Mouse (Mus musculus): ENCODE data around the gene Jph2.

The Jph2 gene

DNA sequence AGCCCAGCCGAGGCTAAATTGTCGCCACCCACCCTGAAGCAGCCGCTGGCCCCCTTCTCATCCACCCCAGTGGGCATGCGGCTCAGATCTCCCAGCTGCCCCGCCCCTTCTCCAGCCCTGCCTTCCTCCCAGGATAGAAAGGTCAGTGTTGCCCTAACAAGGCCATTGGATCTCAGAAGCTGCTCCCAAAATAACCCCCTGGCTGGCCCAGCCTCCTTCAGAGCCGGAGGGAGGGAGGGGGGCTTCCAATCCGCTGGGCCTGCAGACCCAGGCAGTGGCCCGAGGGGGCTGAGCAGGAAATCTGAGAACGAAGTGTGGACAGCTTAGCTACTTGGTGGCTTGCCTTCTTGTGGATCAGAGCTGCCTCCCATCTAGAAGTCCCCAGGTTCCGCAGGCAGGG, at the start of gene Jph2:
TSS of gene Jph2 (minus strand) at position 89 of the 400 bp plus-strand sequence.
- in situ Hi-C loops (cut with MboI): no loop called here

- in situ Hi-C loops (cut with MboI): no loop called here
Measured at GRCm38 (mm10) chr2:163447375-163447774, 49.6 kb upstream of the Jph2 start.

DNA sequence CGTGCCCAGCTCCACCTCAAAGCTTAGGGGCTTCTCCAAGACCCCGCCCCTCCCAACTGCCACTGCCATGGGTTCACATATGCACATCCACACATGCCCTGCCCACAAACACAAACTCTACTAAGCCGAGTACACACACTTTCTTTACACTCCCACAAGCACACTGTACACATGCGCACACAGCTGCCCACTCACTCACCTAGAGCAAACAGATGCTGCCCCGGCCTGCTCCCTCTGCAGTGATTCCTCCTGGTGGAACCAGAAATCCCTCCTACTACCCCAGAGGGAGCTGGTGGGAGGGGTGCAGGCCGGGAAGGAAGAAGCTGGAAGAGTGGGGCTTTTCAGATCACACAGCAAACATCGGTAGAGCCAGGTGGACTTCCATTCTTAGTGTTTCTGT, 46.2 kb upstream of the Jph2 start:
- in situ Hi-C loops (cut with MboI): no loop called here

DNA sequence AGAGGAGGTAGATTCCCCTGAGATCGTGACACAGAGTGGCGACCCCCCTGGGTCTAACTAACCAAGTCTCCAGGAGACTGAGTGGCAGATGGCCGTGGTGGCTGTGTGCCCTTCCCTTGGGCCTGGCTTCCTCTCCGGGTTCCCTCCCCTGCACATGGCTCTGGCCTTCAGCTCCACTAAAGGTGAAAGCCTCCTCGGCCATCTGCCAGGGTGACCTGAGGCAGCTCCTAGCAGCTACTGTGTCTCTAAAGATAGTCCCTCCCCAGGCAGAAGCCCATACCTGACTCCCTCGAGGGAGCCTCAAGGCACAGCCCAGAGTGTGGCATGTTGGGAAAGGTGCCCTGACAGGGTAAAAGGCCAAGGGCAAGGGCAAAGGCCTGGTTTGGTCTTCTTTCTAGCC, 45.8 kb upstream of the Jph2 start:
- in situ Hi-C loops (cut with MboI): no loop called here

DNA sequence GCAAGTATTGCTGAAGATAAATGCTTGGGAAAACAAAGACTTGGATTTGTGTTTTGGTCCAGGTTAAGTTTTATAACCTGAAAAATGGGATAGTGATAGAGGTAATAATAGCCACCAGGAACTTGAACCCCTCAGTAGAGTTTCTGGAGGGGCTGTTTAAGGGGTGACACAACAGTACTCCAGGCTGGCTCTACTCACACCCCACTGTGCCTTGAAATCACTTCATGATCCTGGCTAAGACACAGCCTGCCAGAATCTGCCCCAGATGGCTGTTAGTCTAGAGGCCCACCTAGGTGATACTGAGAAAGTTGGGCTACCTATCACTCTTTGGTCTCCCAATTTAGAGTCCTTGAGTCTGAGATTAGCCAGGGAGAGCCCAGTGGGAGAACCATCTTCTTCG, 41.7 kb upstream of the Jph2 start:
- in situ Hi-C loops (cut with MboI): no loop called here

DNA sequence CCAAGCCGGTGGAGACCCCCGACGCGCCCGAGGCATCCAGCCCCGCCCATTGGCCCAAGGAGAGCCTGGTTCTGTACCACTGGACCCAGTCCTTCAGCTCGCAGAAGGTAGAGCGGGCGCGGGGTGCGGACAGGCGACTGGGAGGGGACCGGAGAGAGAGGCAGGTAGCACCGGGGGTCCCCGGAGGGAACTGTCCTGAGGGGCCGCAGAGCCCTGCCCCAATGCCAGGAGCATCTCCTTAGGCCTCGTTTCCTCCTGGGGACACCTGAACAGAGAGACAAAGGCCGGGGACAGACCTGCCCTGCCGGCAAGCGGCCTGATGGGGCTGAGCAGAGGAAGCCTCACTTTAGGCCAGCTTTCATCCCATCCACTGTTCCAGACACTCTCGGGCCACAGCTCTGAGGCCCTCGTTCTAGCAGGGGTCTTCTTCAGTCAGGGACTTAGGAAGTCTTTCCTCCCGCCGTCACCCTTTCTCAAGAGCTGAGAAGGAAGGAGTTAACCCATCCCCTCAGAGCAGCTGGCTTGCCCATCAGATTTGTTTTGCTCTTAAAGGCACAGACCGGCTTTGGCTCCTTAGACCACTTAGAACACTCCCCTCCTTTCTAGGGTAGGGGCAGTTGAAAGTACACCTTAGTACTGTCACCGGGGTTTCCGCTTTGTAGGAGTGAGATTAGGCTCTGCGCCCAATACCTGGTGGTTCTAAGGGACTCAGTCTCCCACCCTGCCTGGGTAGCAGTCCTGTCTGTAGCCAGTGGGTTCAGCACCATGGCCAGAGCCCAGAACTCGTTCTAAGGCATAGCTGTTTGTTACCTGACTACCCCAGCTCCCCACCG, 41.0 kb upstream of the Jph2 start:
- in situ Hi-C loops (cut with MboI): no loop called here

- in situ Hi-C loops (cut with MboI): no loop called here
Measured at GRCm38 (mm10) chr2:163438246-163438618, 40.4 kb upstream of the Jph2 start, which contains the start of gene Gdap1l1. Gene Gdap1l1, plus strand, starts transcription at chr2:163438476.

DNA sequence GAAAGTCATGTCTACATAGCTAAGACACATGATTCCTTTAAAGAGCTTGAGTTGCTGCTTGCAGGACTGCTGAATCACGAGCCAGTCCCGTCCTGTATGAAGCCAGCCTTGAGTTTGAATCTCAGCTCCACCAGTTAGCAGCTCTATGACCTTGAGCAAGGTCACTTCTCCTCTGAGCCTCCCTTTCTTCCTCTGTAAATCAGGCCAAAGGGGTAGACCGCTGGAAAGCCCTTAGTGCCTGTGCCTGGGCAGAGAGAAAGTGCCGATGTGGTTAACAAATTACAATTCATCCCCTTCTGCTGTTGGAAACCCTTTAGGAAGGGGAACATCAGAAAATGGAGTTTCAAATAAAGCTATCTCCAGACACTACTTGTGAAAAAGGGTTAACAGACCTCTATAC, 40.0 kb upstream of the Jph2 start:
- in situ Hi-C loops (cut with MboI): no loop called here

- in situ Hi-C loops (cut with MboI): no loop called here
Measured at GRCm38 (mm10) chr2:163433971-163434370, 36.2 kb upstream of the Jph2 start.

DNA sequence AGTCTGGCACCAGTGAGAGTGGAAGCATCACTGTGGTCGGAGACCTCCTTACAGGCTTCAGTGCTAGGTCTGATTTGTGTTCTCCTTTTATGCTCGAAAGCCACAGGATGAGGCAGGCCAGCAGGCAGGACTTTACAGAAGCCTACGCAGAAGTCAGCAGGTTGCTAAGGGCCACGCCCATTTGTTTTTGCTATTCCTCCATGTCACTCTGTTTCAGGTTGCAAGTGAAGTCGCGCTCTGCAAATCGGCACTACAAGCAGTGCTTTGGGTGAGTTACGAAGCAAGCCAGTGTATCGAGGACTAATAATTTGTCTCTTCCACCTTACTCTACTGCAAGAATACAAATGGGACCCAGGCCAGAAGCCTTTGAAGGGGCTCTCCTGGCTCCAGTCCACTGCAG, 33.5 kb upstream of the Jph2 start:
- in situ Hi-C loops (cut with MboI): no loop called here

DNA sequence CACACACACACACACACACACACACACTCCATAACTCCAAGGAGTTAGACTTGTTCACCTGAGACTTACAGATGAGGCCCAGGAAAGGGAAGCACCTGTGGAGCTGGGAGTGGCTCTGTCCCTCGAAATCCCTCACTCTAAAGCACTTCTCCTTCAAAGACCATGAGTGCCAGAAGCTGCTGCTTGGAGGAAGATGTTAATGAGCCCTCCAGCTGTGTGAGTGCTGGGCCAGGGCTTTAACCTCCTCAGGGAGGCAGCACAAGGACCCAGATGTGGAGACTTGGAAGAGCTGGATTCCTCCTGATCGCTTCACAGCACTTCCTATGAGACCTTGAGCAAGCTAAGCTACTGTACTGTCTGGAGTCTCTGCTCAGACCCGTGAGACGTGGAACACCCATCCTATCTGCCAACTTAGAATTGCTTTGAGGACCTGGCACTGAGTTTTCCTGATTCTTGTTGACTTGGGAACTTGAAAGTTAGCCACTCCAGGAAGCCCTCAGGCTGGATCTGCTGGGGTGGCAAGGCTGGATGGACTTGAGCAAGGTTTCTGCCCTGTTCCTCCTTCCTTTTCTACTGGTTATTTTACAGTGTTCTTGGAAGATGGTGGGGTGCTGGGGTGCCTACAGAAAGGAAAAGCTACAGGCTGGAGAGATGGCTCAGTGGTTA, 30.7 kb upstream of the Jph2 start:
- in situ Hi-C loops (cut with MboI): no loop called here

GRCm38 (mm10) chr2:163424597-163424996, 26.8 kb upstream of the Jph2 start, which contains the start of gene Oser1:
Gene Oser1, minus strand, starts transcription at chr2:163424697.
- in situ Hi-C loops (cut with MboI): loop anchor here (5.0 kb wide), 1 partner anchor 48 kb away; the partner anchor contains the start of gene Fitm2

GRCm38 (mm10) chr2:163422895-163423660, 25.3 kb upstream of the Jph2 start:
- in situ Hi-C loops (cut with MboI): loop anchor here (5.0 kb wide), 1 partner anchor 49 kb away; the partner anchor contains the start of gene Fitm2

DNA sequence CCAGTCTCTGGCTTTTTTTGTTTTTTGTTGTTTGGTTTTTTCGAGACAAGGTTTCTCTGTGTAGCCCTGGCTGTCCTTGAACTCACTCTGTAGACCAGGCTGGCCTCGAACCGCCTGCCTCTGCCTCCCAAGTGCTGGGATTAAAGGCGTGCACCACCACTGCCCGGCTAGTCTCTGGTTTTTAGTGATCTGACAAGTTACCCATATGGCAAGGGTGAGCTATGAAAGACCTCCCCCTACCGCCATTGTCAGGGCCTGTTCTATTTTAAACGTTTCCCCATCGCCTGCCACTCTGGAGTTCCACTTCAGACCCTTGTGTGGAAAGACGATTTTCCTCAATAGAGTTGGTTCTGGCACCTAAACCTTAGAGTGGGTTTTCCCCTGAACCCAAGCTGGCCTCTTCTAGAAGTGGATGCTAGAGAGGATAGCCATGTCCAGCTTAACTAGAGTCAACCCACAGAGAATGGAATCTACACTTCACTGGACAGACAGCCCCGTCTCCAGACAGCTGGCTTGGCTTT, 22.6 kb upstream of the Jph2 start:
- in situ Hi-C loops (cut with MboI): loop anchor here (5.0 kb wide), 1 partner anchor 52 kb away; the partner anchor contains the start of gene Fitm2

DNA sequence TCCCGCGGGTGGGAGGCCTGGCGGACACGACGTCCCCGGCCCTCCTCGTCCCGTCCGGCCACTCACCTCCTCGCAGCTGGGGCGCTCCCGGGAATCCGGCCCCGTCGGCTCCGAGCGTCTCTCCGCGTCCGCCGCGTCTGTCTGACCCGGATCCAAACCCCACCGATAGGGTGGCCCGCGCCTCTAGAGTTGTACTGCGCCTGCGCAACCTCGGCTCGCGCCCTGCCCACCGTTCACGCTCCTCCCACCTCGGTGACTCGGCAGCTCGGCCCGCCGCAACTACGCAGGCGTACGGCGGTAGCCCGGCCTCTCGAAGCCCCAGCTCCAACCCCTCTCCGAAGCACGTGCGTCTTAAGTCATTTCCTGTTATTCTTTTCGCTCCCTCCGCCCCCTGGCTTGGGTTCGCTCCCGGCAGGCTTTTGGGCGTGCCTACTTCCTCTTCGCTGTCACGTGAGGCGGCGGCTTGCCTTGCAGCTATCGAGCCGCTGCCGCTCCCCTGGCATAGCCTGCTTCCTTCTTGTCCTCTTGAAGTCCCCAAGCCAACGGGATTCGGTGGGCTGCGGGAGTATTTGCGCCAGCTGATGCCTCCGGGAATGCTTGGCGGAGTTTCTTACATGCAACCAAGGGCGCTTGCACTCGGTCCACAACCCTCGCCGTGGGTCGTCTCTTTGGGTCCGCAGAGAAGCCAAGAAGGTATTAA, 21.7 kb upstream of the Jph2 start:
- in situ Hi-C loops (cut with MboI): loop anchor here (5.0 kb wide), 1 partner anchor 53 kb away; the partner anchor contains the start of gene Fitm2

- in situ Hi-C loops (cut with MboI): no loop called here
Measured at GRCm38 (mm10) chr2:163418841-163419345, 21.1 kb upstream of the Jph2 start.

- in situ Hi-C loops (cut with MboI): no loop called here
Measured at GRCm38 (mm10) chr2:163417830-163418229, 20.0 kb upstream of the Jph2 start.

- in situ Hi-C loops (cut with MboI): no loop called here
Measured at GRCm38 (mm10) chr2:163417026-163417425, 19.2 kb upstream of the Jph2 start.

GRCm38 (mm10) chr2:163412846-163413590, 15.2 kb upstream of the Jph2 start:
- in situ Hi-C loops (cut with MboI): no loop called here

GRCm38 (mm10) chr2:163412419-163412818, 14.6 kb upstream of the Jph2 start:
- in situ Hi-C loops (cut with MboI): no loop called here

Measured in mature B cell (primary cell).